Mouse (Mus musculus): ENCODE data around the gene Aspa. TPM values are rescaled to one million over a fixed set of nuclear protein-coding genes. Genes with fewer than 3 reads are reported as not detected.
A peak's percentile ranks its signal among the peaks of the same experiment; 100 is the strongest.
"Not testable (repeated sequence)": the region's sequence is repeated elsewhere in the genome, so short reads cannot be mapped to it uniquely, and the experiment has no call there.

The Aspa gene
- total RNA-seq (2017): 3.8 and 7.4 TPM in 2 replicates

GRCm38 (mm10) chr11:73329442-73329841 lies at the start of gene Aspa, which contains the start of the genes Gm49340 and Spata22:
Gene Aspa, minus strand, starts transcription at chr11:73329596.
Gene Gm49340, plus strand, starts transcription at chr11:73329741.
Gene Spata22, plus strand, starts transcription at chr11:73329741.
- no peak for ATAC-seq (replicated peaks; ENCODE audit: low read depth, poor library complexity, severe bottlenecking)

- ATAC-seq (replicated peaks; ENCODE audit: low read depth, poor library complexity, severe bottlenecking): no peak
Observed at GRCm38 (mm10) chr11:73370946-73371345, 41.5 kb upstream of the Aspa start, which contains the start of gene Olfr376. Gene Olfr376, plus strand, starts transcription at chr11:73371246.

- no peak for ATAC-seq (replicated peaks; ENCODE audit: low read depth, poor library complexity, severe bottlenecking)
Observed at GRCm38 (mm10) chr11:73350483-73350882, 21.1 kb upstream of the Aspa start, which contains the start of gene Olfr20. Gene Olfr20, plus strand, starts transcription at chr11:73350783.

DNA sequence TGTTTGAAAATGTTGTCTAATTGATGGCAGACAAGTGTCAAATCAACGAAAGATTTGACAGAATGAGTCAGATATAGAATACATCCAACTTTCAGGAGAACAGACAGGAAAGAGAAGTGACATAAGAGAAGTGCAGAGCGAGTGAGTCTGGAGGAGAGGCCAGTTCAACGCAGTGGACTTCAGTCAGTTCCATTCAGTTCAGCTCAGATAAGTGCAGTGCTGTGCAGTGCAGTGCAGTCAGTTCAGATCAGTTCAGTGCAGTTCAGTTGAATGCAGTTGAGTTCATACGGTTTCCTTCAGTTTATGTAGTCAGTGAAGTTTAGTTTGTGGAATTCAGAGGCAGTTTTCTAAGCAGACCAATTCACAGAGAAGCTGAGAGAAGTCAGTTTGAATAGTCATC lies 7.5 kb upstream of the Aspa start:
- no peak for ATAC-seq (replicated peaks; ENCODE audit: low read depth, poor library complexity, severe bottlenecking)

GRCm38 (mm10) chr11:73333357-73333756 lies 4.0 kb upstream of the Aspa start:
- no peak for ATAC-seq (replicated peaks; ENCODE audit: low read depth, poor library complexity, severe bottlenecking)

GRCm38 (mm10) chr11:73327361-73327760 lies 2.0 kb downstream of the Aspa start:
- no peak for ATAC-seq (replicated peaks; ENCODE audit: low read depth, poor library complexity, severe bottlenecking)

DNA sequence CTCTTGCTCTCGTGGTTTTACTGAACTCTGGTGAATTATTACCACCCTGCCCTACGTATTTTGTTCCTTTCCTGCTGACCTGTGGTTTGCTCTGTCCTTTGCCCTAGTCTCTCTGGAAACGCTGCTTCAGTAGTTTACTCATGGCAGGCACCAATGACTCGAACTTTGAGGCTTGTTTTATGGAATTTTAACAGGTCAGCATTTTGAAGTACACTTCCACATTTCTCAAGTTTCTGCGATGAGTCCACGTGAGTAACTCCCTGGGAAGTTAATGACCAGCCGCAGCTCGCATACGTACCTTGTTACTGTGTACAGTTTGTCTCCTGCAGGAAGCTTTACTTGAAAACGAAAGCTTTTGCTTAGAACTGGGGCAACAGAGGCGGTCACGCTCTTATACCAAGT lies 2.9 kb downstream of the Aspa start:
- ATAC-seq (replicated peaks; ENCODE audit: low read depth, poor library complexity, severe bottlenecking): peak; percentile 58; the same call in 1 of the 2 replicates

DNA sequence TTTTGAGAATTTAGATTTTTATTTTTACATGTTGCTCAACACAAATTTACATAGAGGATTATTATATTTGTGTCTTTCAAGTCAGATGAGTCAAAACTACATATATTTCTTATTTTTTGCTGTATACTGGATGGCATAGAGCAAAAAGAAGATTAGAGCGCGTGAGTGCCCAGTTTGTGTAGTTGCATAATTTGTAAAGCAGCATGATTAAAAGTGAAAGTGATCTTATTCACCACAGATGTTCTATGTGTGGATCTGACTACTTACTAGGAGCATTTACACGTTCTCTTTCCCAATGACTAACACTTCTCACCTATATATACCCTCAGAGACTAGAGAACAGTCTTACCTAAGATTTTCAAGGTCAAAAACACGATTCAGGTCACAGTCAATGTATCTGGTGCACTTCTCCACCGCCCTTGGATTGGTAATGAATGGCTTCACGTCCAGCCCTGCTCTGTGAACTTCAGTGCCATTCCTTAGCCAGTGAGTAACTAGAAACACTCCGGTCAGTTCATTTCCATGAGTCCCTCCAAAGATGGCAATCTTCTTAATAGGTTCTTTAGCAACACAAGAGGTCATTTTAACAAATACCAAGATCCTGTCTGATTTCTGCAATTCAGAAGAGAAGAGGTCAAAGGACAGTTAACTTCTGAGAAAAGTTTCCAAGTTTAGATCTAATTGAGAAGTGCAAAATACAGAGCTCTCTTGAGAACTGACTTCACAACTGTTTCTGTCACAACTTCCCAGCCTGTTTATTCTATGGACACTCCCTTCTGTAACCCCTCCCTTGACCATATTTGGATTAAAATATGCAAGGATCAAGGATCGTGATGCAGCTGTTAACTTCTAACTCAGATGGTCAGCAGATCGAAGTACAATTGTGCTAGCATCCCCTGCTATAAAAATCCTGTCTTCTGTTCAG lies 5.2 kb downstream of the Aspa start:
- no peak for ATAC-seq (replicated peaks; ENCODE audit: low read depth, poor library complexity, severe bottlenecking)

DNA sequence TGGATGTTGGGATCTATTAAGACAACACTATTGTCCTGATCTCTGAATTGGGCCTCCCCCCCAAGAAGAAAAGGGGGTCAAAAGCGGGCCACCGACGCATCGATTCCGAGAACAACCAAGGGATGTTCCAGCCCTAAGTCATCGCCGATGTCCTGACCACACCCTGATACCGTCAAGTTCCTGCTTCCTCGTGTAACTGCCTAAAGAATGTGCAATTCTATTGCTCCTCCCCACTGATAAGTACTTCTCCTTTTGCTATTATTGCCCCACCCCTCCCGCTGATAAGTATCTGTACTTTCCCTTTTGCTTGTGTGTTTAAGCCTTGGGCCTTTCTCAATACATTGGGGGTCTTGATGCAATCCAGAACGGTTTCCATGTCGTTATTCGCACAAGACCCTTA lies 8.3 kb downstream of the Aspa start:
- ATAC-seq (replicated peaks; ENCODE audit: low read depth, poor library complexity, severe bottlenecking): not testable (repeated sequence)

DNA sequence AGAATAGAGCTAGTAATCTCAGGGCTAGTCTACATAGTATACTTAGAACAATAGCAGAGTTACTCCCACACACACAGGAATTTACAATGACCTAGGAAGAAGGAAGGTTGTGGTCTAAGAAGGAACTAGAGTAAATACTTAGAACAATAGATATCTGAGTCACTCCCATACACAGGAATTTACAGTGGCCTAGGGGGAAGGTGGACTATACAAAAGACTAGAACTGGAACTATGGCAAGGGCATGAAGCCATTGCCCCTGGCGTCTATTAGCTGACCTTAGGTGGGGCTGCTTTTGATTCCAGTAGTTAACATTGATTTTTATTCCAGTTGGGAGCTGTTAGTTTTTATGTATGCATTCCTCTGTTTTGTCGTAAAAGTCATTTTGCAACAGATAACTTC lies 10.8 kb downstream of the Aspa start:
- ATAC-seq (replicated peaks; ENCODE audit: low read depth, poor library complexity, severe bottlenecking): not testable (repeated sequence)

- no peak for ATAC-seq (replicated peaks; ENCODE audit: low read depth, poor library complexity, severe bottlenecking)
Observed at GRCm38 (mm10) chr11:73315961-73316360, 13.4 kb downstream of the Aspa start.

DNA sequence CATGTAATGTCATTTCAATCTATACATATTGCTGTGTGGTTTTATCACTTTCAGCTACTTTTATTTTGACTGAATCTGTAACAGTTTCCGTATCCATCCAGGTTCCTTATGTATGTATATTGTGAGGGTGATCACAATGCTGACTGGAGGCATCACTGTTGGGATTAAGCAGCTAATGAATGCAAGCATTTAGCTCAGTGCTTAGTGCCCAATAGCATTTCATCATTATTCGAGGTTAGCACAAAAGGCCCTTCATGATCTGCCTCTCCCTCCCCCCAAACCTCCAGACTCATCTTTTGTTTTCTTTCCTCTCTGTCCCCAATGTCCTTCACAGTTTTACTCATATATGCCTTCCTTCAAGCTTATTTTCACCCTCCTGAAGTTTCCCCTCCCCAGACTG lies 26.3 kb downstream of the Aspa start:
- ATAC-seq (replicated peaks; ENCODE audit: low read depth, poor library complexity, severe bottlenecking): no peak

- ATAC-seq (replicated peaks; ENCODE audit: low read depth, poor library complexity, severe bottlenecking): no peak
Observed at GRCm38 (mm10) chr11:73289621-73290020, 39.8 kb downstream of the Aspa start.

GRCm38 (mm10) chr11:73284351-73284750 lies 45.0 kb downstream of the Aspa start:
- ATAC-seq (replicated peaks; ENCODE audit: low read depth, poor library complexity, severe bottlenecking): no peak

- ATAC-seq (replicated peaks; ENCODE audit: low read depth, poor library complexity, severe bottlenecking): no peak
Observed at GRCm38 (mm10) chr11:73283926-73284325, 45.5 kb downstream of the Aspa start.

DNA sequence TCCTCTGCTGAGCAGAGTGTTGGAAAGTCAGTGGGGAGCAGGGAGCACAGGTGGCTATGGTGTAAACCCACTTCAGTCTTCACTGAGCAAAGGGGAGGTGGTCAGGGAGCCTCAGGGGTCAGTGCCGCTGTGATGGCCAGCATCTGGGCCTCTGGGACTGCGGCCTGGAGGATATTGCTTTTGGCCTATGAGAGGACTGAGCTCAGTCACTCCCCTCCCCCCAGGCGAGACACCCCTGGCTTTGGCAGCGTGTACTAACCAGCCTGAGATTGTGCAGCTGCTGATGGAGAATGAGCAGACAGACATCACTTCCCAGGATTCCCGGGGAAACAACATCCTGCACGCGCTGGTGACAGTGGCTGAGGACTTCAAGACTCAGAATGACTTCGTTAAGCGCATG lies 46.0 kb downstream of the Aspa start:
- no peak for ATAC-seq (replicated peaks; ENCODE audit: low read depth, poor library complexity, severe bottlenecking)

DNA sequence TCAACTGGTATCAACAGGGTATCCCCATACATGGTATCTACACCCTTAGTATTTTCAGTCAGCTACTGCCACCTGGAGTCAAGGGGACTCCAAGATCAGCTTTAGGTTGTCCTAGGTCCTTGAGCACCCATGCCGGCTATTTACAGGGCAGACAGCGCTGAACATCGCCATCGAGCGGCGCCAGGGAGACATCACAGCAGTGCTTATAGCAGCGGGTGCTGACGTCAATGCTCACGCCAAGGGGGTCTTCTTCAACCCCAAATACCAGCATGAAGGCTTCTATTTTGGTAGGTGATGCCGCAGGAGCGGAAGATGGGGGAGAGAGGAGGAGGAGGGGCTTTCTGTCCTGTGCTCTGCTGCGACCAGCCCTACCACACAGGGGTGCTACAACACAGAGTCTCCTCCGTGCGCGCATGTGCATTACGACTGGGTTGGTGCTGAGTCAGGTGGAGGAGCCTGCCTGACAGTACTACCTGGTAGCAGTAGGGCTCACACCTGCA lies 47.8 kb downstream of the Aspa start:
- peak; percentile 81 for ATAC-seq (replicated peaks; ENCODE audit: low read depth, poor library complexity, severe bottlenecking)

GRCm38 (mm10) chr11:73280710-73281109 lies 48.7 kb downstream of the Aspa start:
- ATAC-seq (replicated peaks; ENCODE audit: low read depth, poor library complexity, severe bottlenecking): no peak

DNA sequence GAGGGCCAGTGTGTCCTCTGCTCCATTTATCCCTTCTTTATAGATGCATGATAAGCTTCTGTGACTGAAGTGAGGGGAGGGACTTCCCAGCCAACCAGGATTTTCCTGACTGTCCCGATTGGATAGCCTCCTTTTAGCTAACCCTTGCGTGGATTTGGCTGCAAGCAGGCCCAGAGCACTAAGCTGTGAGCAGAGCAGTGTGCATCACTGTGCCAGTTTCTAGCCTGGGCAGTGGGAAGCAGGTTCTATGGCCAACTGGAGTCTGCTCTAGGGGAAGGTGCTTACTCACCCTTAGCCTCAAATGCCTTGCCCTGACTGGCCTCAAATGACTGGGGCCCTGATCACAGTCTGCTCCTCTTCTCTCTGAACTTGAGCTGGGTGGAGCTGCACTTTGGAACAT lies 54.6 kb downstream of the Aspa start:
- no peak for ATAC-seq (replicated peaks; ENCODE audit: low read depth, poor library complexity, severe bottlenecking)

GRCm38 (mm10) chr11:73267267-73267666 lies 62.1 kb downstream of the Aspa start, which contains the start of gene Trpv3:
Gene Trpv3, plus strand, starts transcription at chr11:73267388.
- no peak for ATAC-seq (replicated peaks; ENCODE audit: low read depth, poor library complexity, severe bottlenecking)

- no peak for ATAC-seq (replicated peaks; ENCODE audit: low read depth, poor library complexity, severe bottlenecking)
Observed at GRCm38 (mm10) chr11:73261385-73261784, 68.0 kb downstream of the Aspa start.
